Mouse (Mus musculus) hindbrain, postnatal 0 days (tissue): ENCODE measurements around the gene Ppm1g. TPM values are rescaled to one million over a fixed set of nuclear protein-coding genes. Genes with fewer than 3 reads are reported as not detected.

ENCODE experiments used
- ATAC-seq: fragments of 200-750 bp; cut with Nextera tagmentation; 2 replicates; pipeline ENCODE4 v1.8.0; 2017; ENCODE audit warnings: mild to moderate bottlenecking, moderate TSS enrichment, moderate library complexity
- DNase-seq: peaks from one replicate; pipeline ENCODE4 v3.0.0-alpha.2; 2015; ENCODE audit warnings: low spot score
- H3K27ac ChIP-seq: fragments of 300-500 bp; sonication (generic); 2 replicates; pipeline ENCODE4 v1.5.1; 2014; ENCODE audit warnings: mild to moderate bottlenecking
- H3K27me3 ChIP-seq: fragments of 300-500 bp; sonication (generic); 2 replicates; pipeline ENCODE4 v1.6.1; 2014; ENCODE audit warnings: low read length, mixed read lengths; ENCODE audit not compliant: insufficient read depth
- H3K36me3 ChIP-seq: fragments of 300-500 bp; sonication (generic); 2 replicates; pipeline ENCODE4 v1.6.1; 2014; ENCODE audit warnings: low read length, mixed read lengths; ENCODE audit not compliant: insufficient read depth
- H3K4me1 ChIP-seq: fragments of 300-500 bp; sonication (generic); 2 replicates; pipeline ENCODE4 v1.6.1; 2014; ENCODE audit warnings: antibody characterized with exemption, low read length, mixed read lengths; ENCODE audit not compliant: insufficient read depth
- H3K4me2 ChIP-seq: fragments of 300-500 bp; sonication (generic); 2 replicates; pipeline ENCODE4 v1.6.1; 2014; ENCODE audit warnings: low read depth, mild to moderate bottlenecking, low read length, moderate library complexity, mixed read lengths
- H3K4me3 ChIP-seq: fragments of 300-500 bp; sonication (generic); 2 replicates; pipeline ENCODE4 v1.5.1; 2014; ENCODE audit warnings: low read length
- H3K9ac ChIP-seq: fragments of 300-500 bp; sonication (generic); replicated peaks from 2 replicates; pipeline ENCODE4 v1.6.1; 2014; ENCODE audit warnings: mild to moderate bottlenecking, low read length, moderate library complexity, mixed read lengths
- H3K9me3 ChIP-seq: fragments of 300-500 bp; sonication (generic); 2 replicates; pipeline ENCODE4 v1.6.1; 2016; ENCODE audit warnings: low read length, mixed read lengths
- CTCF ChIP-seq: IDR thresholded peaks from 2 replicates; pipeline ENCODE4 v1.5.1; 2016; ENCODE audit warnings: antibody characterized with exemption, control low read depth, low read depth
- WGBS: fragments of 180-500 bp; shearing (Covaris S2); extraction: QIAGEN DNeasy Blood & Tissue Kit; methylation state at CpG from one replicate; pipeline ENCODE4 v1.1.7; 2014; 5-methylcytosine and 5-hydroxymethylcytosine counted together
- polyA plus RNA-seq: library from polyadenylated mRNA; unstranded; fragments of >200 nt; fragmentation: Nextera tagmentation; extraction: Ambion mirVana; gene quantifications from 2 replicates; pipeline ENCODE4 v1.2.1, GENCODE M21; 2015
- total RNA-seq: library from RNA; depleted of rRNA; stranded (reverse); fragments of >200 nt; gene quantifications from 2 replicates; pipeline ENCODE4 v1.2.3, GENCODE M21; 2014

Gene Ppm1g
- total and polyA plus RNA-seq, 2 experiments from 2014 or later = 67.4 to 157 TPM

DNA sequence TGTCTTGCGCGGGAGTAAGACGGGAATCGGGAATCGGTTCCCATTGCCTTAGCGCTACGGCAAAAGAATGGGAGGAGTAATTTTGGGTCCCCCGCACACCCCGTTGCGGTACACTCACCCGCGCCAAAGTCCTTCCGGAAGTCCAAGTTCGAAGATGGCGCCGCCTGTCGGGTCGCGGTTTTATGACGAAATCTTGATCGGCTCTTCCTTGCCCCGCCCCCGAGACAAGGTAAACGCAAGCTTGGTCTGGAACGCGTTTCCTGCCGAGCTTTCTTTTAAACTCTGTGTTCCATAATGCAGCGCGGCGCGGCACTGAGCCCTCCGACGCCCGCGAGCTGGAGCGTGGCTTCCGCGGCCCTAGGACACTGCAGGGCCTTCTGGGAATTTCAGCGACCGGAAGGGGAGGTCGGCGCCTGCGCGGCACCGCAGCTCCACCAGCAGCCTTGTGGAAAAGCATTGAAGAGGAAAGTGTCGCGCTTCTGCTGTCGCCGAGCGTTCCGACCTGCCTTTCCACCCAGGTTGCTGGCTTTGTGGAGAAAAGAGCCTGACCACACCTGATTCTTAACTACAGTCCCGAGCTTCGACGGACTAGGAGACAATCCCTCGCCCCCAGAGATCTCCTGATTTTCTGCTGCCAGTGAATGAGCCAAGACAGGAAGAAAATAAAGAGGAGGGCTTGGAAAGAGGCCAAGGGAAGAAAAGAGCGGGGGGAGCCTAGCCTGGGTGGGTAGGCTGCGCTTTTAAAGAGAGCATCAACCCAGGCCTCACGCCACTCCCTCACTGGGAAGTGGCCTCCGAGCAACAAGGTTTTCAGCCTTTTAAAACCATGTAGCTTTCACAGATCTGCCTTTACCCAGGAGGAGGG, 40.5 kb downstream of the Ppm1g start, which contains the start of the genes Gm29609 and Gtf3c2:
Gene Gm29609 (minus strand): TSS at position 146 of the 865 bp plus-strand sequence.
Gene Gtf3c2 (minus strand): TSS at position 379 of the 865 bp plus-strand sequence.
- peak; percentile 99 for DNase-seq
- peak within 1 kb of the TSS; percentile 96 for H3K27ac ChIP-seq
- ATAC-seq = peak; percentile 98
- H3K27me3 ChIP-seq = no peaks in the 10 kb centered on the region
- under 1% methylated on average over 59 of the region's 59 CpGs for WGBS
- H3K9me3 ChIP-seq = no peaks in the 10 kb centered on the region
- H3K36me3 ChIP-seq = no peaks in the 10 kb centered on the region
- H3K4me1 ChIP-seq = no peaks in the 10 kb centered on the region; the same call in 1 of the 2 replicates
- TF ChIP-seq CTCF = no peak; the same call in 1 of the 2 replicates
- H3K4me2 ChIP-seq = peak within 1 kb of the TSS; percentile 89
- H3K9ac ChIP-seq = peak within 1 kb of the TSS; percentile 81
- peak within 1 kb of the TSS; percentile 86 for H3K4me3 ChIP-seq

DNA sequence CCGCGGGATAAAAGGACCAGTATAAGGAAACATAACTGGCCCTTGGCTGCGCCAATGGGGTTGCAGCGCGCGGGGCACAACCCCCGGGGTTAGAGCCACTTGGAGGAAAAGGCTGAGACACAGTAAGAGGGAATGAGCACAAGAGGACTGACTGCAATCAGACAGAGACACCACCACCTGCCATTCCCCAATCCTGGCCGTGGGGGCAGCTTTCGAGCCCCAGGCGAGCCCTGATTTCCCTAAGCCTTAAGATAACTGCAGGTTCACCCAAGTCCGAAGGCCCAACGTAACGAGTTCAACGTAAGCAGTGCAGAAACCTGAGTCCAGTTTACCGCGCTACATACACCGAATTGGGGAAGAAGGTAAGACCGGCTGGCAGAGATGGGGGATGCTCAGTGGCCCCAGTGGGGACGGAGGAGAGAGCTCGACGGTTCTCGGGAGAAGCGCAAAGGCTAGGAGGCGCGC, 41.2 kb downstream of the Ppm1g start:
- ATAC-seq = peak; percentile 73
- Histone ChIP-seq H3K9ac (peak overlapping the region; percentile 81), H3K4me2 (peak overlapping the region; percentile 89), H3K4me1 (no peaks in the 10 kb centered on the region; the same call in 1 of the 2 replicates), H3K27me3 (no peaks in the 10 kb centered on the region), H3K4me3 (peak overlapping the region; percentile 86), H3K36me3 (peaks cover under 1% of the 10 kb centered on the region; the same call in 1 of the 2 replicates), H3K27ac (peak overlapping the region; percentile 96), H3K9me3 (no peaks in the 10 kb centered on the region)
- DNase-seq = peak; percentile 32
- no peak for TF ChIP-seq CTCF
- under 1% methylated on average over 25 of the region's 25 CpGs for WGBS

DNA sequence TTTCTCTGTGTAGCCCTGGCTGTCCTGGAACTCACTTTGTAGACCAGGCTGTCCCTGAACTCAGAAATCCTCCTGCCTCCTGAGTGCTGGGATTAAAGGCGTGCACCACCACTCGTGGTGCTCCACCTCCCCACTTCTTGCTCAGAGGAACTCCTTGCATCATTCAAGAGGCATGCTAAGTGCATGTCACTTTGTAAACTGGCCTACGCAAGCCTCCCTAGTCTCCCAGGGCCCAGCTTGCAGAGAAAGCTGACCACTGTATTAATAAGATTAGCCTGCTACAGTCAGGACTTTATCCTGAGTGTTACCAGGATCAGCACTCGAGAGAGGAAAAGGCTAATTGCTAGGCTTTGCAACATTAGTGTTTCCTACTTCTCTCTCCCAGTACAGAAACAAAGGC, 51.9 kb downstream of the Ppm1g start:
- DNase-seq (no peak), ATAC-seq (no peak)
- Histone ChIP-seq H3K27me3 (no peaks in the 10 kb centered on the region), H3K9ac (no peak overlapping the region), H3K4me2 (no peak overlapping the region), H3K9me3 (no peaks in the 10 kb centered on the region), H3K4me3 (no peak overlapping the region), H3K27ac (no peak overlapping the region), H3K4me1 (no peaks in the 10 kb centered on the region), H3K36me3 (peaks cover 72% of the 10 kb centered on the region)
- no peak for TF ChIP-seq CTCF
- 89% methylated on average over 4 of the region's 4 CpGs for WGBS

DNA sequence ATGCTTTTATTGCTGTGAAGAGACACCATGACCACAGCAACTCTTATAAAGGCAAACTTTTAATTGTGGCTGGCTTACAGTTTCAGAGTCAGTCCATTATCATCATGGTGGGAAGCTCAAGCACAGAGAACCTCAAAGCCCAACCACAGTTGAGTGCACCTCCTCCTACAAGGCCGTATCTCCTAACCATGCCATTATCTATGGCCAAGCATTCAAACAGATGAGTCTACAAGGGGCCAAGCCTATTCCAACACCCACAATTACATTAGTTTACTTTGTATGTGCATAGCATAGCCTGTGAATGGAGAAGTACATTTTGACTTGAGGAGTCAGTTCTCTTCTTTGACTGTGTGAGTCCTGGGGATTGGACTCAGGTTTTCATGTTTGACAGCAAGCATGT, 55.6 kb downstream of the Ppm1g start:
- Histone ChIP-seq H3K4me2 (no peak overlapping the region), H3K27me3 (no peaks in the 10 kb centered on the region), H3K36me3 (peaks cover 85% of the 10 kb centered on the region), H3K4me3 (no peak overlapping the region), H3K9me3 (no peaks in the 10 kb centered on the region), H3K4me1 (no peaks in the 10 kb centered on the region), H3K9ac (no peak overlapping the region), H3K27ac (no peak overlapping the region)
- no peak for DNase-seq
- WGBS = 89% methylated on average over 1 of the region's 1 CpGs
- TF ChIP-seq CTCF = no peak
- ATAC-seq = no peak

DNA sequence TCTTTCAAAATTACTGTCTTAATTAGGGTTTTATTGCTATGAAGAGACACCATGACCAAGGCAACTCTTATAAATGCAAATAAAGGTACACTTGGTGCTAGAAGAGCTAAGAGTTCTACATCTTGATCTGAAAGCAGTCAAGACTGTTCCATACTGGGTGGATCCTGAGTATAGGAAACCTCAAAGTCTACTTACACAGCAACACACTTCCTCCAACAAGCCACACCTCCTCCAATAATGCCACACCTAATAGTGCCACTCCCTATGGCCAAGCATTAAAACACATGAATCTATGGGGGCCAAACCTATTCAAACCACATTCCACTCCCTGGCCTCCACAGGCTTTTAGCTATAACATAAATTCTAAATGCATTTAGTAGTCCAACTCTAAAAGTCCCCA, 58.0 kb downstream of the Ppm1g start:
- Histone ChIP-seq H3K36me3 (peaks cover 85% of the 10 kb centered on the region), H3K9me3 (no peaks in the 10 kb centered on the region), H3K9ac (no peak overlapping the region), H3K4me2 (no peak overlapping the region), H3K4me3 (no peak overlapping the region), H3K4me1 (no peaks in the 10 kb centered on the region), H3K27me3 (no peaks in the 10 kb centered on the region), H3K27ac (no peak overlapping the region)
- DNase-seq (no peak), ATAC-seq (no peak)
- TF ChIP-seq CTCF = no peak

DNA sequence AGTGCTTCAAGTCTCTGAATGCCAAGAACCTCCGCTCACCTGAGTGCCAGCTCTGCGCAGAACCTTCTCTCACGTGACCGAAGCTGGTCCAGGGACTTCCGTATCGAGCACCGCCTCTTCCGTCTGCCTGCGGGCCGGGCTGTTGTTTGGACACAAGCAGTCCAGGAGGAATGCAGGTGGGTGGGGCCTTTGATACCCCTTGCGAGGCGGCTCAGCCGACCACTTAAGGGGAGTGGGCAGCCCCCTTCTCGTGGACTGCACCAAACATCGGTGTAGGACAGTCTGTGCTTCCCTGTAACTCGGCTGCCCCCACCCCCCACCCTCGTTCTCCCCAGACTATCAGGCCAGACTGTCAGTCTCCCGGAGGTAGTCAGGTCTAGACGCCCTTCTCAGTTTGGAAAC, 66.3 kb downstream of the Ppm1g start, which contains the start of gene Mpv17:
Gene Mpv17 (minus strand): TSS at position 100 of the 402 bp plus-strand sequence.
- Histone ChIP-seq H3K4me1 (0 out of 2 replicates have a peak, but pooled peaks cover 5% of the 10 kb centered on the region), H3K4me3 (peak within 1 kb of the TSS; percentile 59), H3K4me2 (peak within 1 kb of the TSS; percentile 88), H3K9me3 (no peaks in the 10 kb centered on the region), H3K9ac (peak within 1 kb of the TSS; percentile 61), H3K27ac (peak within 1 kb of the TSS; percentile 68; the same call in 1 of the 2 replicates), H3K27me3 (no peaks in the 10 kb centered on the region), H3K36me3 (peaks cover 25% of the 10 kb centered on the region)
- WGBS = 2% methylated on average over 19 of the region's 19 CpGs
- DNase-seq (peak; percentile 92), ATAC-seq (peak; percentile 95)
- TF ChIP-seq CTCF = no peak
